Mouse (Mus musculus) heart, adult 9 months (tissue): ENCODE data around the gene Gm20831.
"Not testable (repeated sequence)": the region's sequence is repeated elsewhere in the genome, so short reads cannot be mapped to it uniquely, and the experiment has no call there.

Experiments
- DNase-seq, 2 experiments: peaks; one replicate each; pipeline ENCODE4 v3.0.0; 2022; ENCODE audit warnings: low spot score in 2 of 2

Gene Gm20831

DNA sequence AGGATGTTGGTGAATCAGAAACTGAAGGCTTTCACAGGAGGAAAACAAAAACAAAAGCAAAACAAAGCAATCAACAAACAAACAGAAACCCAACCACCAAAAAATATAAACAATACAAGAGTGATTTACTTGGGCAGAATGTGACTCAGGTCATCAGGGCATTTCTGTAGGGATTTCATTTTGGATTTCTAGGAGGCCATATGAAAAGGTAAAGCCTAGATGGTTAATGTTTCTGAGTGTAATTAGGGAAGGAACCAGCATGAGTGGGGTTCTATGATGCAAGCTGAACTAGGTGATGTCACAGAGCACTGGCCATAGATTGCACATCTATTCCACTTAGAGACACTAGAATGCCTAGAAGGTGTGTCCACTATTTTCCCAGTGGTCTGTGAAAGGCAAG, at the start of gene Gm20831, which contains the start of gene Gm20772:
Gene Gm20831, plus strand, starts transcription at position 301 of the 400 bp plus-strand sequence.
Gene Gm20772, plus strand, starts transcription at position 301 of the 400 bp plus-strand sequence.
- not testable (repeated sequence) for DNase-seq

DNA sequence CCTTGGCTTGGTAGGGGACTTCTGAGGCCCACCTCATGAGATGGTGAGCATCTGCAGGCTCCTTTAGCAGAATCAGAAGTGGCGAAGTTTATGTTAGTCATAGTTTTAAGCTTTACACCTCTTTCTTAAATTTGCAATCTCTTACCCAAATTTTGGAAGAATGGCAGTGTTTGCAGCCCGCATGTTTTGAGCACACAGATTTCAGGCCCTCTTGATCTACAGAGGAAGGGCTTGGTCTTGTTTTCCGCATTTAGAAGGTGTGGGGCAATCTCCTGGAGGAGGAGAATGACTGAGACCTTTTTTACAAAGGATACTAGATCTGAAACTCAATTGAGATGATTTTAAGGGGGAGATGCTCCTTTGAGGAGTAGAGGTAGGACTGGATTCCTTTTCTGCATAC, 28.4 kb upstream of the Gm20831 start, which contains the start of gene Gm21904:
Gene Gm21904, minus strand, starts transcription at position 101 of the 400 bp plus-strand sequence.
- not testable (repeated sequence) for DNase-seq

GRCm38 (mm10) chrY:17937230-17937629, 62.7 kb downstream of the Gm20831 start, which contains the start of gene Srsy:
Gene Srsy (minus strand): TSS chrY:17937330.
- not testable (repeated sequence) for DNase-seq
